Mouse (Mus musculus) kidney, adult 8-10 months (tissue): ENCODE results near the gene Ebf1.

ENCODE experiments used
- DNase-seq, 2 experiments: peaks; one replicate each; pipeline ENCODE4 v3.0.0; 2022

Ebf1 gene

DNA sequence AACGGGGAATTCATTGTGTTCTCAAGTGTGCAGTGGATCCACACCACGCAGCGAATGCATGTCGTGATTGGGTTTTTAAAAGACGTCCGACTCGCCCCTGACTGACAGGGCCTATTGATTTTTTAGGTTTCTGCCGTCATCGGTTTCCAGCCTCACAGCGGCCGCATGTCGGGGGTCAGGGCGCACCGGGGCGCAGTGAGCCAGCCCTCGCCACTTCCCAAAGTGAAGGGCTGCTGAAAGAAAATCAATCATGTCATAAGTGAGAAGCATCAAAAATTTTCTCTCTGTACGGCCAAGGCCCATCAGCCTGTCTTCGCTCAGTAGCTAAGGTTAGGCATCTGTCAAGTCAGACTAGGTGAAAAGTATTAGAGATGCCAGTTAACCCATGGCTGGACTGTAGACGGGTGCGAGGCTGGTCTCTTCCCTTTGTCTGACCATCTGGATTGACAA, 124.0 kb downstream of the Ebf1 start:
- no peak for DNase-seq

- no peak for DNase-seq
These were observed 127.3 kb downstream of the Ebf1 start for GRCm38 (mm10) chr11:44744446-44744845.

- no peak for DNase-seq
These were observed 128.8 kb downstream of the Ebf1 start for GRCm38 (mm10) chr11:44745946-44746345.

- DNase-seq, result no peak
These were observed 129.6 kb downstream of the Ebf1 start for GRCm38 (mm10) chr11:44746731-44747130.

DNA sequence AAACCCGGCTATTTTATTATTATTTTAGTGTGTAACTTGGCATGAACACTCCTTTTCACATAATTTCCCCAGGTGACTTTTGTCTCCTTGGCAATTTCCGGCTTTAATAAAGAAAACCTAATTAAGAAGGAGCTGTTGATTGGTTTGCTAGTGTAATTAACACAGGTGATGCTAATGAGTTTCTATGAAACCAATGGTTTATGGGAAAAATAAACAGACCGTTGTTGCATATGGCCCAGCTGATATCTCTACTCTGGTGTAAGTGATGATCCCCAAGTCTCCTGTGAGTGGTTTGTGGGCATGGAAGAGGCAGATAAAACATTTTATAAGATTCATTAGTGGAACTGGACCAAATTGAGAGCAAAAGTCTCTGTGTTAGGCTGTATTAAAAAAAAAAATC, 132.2 kb downstream of the Ebf1 start:
- DNase-seq, result no peak

- no peak for DNase-seq
These were observed 137.2 kb downstream of the Ebf1 start for GRCm38 (mm10) chr11:44754336-44754735.

DNA sequence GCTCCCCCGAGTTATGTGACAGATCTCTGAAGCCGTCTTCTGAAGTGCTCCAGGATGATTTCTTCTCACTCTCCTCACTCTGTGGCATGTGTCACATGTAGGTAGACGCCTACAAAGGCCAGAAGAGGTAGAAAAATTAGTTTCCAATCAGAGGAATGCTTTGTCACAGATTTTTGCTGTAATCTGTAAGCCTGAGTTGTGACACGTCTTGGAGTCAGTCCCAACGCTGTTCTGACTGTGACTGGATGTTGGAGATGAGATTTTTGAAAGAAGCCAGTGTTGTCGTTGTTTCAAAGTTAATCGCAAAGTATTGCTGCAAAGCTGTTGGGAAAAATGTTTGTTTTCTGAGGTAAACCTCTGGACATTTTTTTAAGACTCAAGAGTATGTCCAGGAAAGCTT, 139.2 kb downstream of the Ebf1 start:
- DNase-seq, result no peak

GRCm38 (mm10) chr11:44758857-44759256, 141.7 kb downstream of the Ebf1 start:
- DNase-seq, result no peak

DNA sequence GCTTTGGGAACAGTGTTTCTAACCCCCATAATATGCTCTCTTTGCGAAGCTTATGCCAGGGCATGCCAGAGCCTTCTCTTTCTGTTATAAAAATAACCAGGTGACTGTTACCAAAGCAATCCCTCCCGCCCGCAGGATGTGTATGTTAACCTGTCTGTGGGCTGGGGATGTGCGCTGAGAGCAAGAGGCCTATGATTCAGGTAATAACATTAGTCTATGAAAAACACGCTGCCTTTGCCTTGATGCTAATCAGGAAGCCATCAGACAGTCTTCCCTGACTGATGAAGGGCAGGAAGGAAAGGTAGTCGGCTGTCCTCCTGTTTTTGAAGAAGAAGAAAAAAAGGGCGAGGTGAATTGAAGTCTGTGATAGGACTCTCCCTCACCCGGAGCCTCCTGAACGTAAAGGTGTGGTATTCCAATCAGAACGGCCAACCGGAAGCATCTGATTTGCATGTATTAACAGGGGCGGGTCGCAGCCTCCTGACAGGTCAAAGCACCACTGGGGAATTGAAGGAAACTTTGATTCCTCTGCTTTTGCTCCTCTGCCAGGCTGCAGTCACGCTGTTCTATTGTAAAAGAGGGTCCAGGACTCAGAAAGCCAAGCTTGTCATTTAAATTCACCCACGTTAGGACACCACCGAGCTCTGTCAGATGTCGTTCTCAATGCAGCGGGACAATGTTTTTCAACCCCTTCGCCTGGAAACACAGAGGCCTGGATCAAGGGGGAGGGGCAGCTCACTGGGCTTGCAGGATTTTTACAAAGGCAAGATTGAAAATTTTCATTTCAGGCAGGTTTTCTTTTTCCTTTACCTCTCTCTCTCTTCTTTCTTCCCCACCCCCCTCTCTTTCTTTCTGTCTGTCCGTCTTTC, 144.2 kb downstream of the Ebf1 start:
- no peak for DNase-seq

DNA sequence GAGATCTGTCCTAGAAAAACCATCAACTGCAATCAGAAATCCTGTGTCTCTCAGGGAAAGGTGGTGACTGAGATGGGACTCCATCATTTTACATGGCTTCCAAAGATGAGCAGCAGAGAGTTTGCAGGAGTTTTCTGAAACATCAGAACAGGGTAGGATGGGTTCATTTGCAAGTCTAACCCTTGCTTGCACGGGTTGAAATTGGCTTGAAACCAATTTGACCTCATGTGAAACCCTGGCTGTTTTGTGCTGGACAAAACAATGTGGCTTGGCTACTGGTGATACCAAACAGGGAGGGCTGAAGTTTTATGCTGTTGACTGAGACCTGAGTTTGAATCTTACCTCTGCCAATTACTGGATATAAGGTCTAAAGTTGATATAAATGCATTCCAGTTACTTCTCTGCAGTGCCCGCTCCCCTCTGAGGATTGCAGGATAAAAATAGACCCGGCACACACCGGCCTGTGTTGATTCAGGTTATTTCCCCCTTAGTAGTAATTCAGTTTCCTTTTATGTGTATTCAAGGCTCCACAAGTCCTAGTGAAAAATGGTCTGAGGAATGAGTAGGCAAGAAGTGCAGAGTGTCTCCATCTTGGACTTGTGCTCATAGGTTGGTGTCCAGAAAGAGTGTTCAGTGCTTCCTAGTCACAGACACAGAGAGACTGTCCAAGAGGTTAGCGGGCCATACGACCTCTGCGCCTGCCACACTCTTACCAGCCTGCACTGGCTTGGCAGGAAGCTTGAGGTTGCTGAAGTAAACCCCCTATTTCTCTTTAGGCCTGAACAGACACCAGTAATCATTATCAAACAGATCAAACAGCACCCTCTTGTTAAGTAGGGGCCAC, 147.1 kb downstream of the Ebf1 start:
- DNase-seq, result no peak

- no peak for DNase-seq
These were observed 147.9 kb downstream of the Ebf1 start for GRCm38 (mm10) chr11:44764988-44765387.

DNA sequence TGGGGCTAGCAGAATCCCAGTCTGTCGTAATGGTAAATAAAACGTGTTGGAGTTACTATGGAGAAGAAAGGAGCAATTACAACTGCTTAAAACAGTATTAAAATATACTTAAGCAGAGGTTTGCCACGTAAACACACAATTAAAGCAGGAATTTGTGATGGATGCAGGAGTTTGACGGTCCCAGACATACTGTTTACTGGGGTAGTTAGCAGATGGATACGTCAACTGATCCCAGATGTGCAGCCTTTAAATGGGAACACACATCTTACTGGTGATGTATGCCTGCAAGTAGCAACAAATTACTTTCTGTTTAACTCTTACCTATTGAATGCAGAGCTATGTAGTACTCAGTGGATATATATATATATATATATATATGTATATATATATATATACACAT, 149.1 kb downstream of the Ebf1 start:
- DNase-seq, result no peak

- DNase-seq, result no peak
These were observed 150.2 kb downstream of the Ebf1 start for GRCm38 (mm10) chr11:44767322-44767721.

DNA sequence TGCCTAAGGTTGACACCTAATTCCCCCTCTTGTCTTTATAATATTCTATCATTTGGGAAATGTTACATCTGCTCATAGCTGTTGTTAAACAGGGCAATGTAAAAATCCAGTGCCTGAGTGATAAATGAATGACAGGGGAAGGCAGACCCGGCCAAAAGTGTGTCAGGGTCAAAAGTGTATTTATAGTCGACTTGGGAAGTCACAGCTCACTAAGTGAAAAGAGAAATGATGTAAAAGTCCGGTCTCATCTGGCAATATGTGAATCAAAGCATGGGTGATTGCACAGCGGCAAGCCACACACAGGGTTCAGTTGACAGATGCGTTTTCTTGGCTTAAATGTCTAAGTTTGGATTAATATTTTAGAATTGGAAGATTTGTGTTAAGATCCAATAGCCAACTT, 151.2 kb downstream of the Ebf1 start:
- no peak for DNase-seq

DNA sequence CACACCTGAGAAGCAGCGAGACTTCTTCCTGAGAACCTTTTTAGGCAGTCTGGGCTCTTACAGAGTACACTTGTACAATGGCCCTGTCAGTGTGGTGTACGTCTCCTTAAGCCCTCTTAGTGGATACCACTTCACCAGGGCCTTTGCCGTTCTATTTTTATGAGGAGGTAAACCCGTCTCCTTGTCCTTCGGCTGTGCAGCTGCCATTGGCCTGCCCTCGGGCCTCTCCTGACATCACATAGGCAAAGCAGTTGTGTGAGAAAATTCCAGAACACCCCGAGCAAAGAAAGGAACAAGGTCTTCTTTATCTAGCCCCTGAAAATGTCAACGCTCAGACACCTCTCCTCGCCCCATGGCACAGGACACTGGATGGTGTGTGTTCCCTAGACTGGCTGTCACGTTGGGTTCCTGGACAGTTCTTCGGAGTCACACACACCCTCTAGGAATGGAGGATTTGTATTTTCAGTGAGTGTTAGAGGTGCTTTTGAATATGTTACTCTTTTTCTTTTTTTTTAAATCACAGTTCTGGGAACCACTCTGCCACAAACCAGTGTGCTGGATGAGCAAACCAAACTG, 154.0 kb downstream of the Ebf1 start:
- DNase-seq, result no peak

DNA sequence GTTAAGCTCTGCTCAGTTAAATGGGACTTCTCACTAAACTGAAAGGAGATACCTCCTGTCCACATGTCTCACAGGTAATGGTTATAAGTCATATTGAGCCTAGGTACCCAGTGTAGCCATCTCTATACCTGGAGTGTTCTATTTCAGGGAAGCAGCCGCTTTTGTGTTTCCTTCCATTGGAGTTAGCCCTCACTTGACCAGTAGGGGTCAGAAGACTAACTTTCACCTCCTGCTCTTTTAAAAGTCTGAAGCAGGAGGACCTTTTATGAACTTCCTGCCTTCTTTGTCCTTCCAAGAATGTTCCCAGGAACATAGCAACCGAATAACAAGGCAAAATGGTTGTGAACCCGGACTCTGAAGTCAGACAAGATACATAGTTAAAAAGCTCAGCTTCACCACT, 157.3 kb downstream of the Ebf1 start:
- DNase-seq, result no peak

DNA sequence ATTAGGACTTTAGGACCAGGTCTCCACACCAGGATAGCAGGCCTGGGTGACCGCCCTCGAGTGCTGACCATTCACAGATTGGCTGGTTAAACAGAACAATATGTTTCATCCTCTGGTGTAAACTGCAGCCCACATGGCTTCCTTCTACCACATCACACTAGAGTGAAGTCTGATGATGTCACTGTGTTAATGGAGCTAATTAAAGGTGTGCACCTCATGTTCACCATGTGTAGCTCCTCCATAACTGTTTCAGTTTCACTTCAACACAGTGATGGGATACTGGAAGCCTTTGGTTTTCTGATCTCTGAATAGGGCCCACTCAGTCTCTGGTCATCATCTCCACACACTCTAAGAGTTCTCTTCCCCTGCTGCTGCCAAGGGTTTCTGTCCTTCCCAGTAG, 158.4 kb downstream of the Ebf1 start:
- DNase-seq, result no peak

GRCm38 (mm10) chr11:44776556-44776955, 159.4 kb downstream of the Ebf1 start:
- DNase-seq, result no peak

DNA sequence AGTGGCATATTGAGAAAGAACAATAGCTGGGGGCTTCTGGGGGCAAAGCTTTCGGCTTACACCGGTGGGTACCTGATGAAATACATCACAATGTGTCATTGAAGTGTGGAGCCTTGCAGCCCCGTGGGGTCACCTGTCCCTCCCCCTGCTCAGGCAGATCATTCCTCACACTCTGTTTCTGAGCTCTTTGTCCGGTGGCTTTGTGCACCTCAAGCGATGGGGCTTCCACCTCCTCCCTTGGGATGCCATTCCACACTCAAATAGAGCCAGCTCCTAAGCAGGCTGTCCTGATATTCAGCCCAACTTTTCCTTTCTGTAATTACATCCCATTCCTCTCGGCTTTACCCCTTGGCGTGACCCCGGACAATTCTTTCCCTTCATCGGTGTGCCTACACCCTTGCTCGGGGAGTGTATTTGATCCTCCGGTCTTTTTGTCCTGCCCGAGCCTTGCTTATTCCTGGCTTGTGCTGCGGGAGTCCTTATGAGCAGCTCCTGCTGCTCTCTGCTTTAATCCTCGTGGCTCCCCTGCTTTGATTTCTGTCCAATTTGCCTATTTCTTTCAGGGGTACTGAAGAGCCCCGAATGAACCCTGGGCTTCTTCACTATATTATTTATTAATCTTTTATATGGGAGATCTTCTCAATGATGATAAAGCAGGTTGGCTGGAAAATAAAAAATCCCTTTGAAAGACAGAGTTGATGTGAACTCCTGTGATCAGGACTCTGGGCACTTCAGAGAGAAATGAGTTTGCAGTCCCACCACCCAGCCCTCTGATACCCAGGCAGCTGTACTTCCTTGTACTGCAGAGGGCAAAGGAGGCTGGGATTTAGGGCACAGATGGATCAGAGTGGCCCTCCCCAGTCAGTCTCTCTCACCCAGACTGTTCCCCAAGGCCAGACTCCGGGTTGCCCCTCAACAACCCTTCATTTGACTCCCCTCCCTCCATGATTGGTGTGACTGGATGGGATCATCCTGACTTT, 160.5 kb downstream of the Ebf1 start:
- DNase-seq, result no peak

DNA sequence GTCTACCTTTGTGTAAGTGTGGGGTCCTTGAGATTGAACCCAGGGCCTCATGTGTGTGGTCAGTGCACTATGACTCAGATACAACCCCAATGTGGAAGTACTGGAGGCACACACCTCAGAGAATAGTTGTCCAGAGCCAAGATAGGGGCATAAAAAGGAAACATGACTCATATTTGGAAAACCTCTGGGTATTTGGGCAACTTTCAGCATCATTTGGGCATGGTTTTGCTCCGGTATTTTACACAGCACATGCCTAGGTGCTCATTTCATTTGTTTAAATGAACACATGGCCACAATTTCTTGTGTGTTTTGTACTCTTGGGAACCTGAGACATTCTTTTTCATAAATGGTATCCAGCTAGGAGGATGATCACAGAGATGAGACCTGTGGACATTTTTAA, 161.9 kb downstream of the Ebf1 start:
- DNase-seq, result no peak

DNA sequence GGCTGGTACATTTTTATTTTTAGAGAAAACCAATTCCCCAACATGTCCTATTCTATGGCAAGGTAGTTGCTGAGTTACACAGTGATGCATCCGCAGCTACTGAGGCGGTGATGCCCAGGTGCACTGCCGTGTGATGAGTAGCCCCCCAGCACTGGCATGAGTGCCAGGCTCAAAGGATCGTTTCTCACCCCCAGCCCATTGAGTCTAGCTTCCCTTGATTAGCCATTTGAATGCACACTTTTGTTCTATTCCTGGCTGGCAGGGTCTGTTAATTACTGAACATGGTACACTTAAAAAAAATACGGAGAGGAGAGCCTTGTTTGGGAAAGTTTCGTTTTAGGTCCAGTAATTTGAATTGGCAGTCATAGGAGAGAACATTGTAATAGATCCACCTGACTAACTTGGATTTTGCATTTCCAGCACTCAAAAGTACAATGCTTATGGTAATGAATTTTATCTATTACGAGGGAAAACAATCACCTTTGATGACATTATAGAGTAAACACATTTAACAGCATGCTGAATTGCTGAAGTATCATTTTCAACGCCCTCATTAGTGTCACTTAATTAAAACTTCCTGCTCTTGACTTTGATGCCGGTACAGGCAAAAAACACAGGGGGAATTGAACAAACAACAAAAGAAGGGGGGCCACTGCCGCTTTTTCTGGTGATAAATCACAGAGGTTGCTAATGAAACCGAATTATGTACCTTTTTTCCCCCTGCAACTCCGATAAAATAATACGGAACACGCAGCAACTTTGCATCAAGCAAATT, 167.3 kb downstream of the Ebf1 start:
- no peak for DNase-seq

- no peak for DNase-seq
These were observed 167.9 kb downstream of the Ebf1 start for GRCm38 (mm10) chr11:44785063-44785462.
